Mouse (Mus musculus) spleen, adult 2 months (tissue): ENCODE data around the gene Psmg4.

ENCODE experiments used
- CTCF ChIP-seq: fragments of 200-500 bp; IDR thresholded peaks from 2 replicates; pipeline ENCODE4 v1.5.1; 2011; ENCODE audit warnings: mild to moderate bottlenecking, inconsistent platforms; ENCODE audit not compliant: insufficient read depth, insufficient read length, insufficient replicate concordance; ENCODE audit errors: extremely low read depth
- POLR2A ChIP-seq: fragments of 200-500 bp; IDR thresholded peaks from 2 replicates; pipeline ENCODE4 v1.6.1; 2011; ENCODE audit warnings: low read depth, low read length, inconsistent platforms

GRCm38 (mm10) chr13:34143389-34143788 lies 19.4 kb upstream of the Psmg4 start:
- no peak for TF ChIP-seq POLR2A
- no peak for TF ChIP-seq CTCF
